Mouse (Mus musculus): ENCODE measurements around the gene Fut1. TPM values are rescaled to one million over a fixed set of nuclear protein-coding genes. Genes with fewer than 3 reads are reported as not detected.

Fut1 gene
- polyA plus RNA-seq, 1 experiment = not detected

GRCm38 (mm10) chr7:45616277-45616676, 812 bp upstream of the Fut1 start:
- WGBS = 54% methylated on average over 6 of the region's 6 CpGs
- Histone ChIP-seq H3K4me1 (ENCODE audit: control insufficient read depth, insufficient read depth, low read length) (no peaks in the 10 kb centered on the region), H3K4me3 (replicated peaks; ENCODE audit: control insufficient read depth, low read depth, low read length) (no peak overlapping the region), H3K27ac (ENCODE audit: control insufficient read depth, insufficient read depth, low read depth, low read length, poor library complexity) (no peak overlapping the region)
- TF ChIP-seq CTCF (IDR thresholded peaks at IDR 0.05; ENCODE audit: control insufficient read depth, insufficient read depth, low read length) = no peak
- TF ChIP-seq POLR2A (IDR thresholded peaks at IDR 0.05; ENCODE audit: borderline replicate concordance, control insufficient read depth, low read depth, low read length) = no peak

GRCm38 (mm10) chr7:45618316-45618715, 1.2 kb downstream of the Fut1 start:
- H3K4me3 ChIP-seq (replicated peaks; ENCODE audit: control insufficient read depth, low read depth, low read length) = no peak overlapping the region
- 72% methylated on average over 5 of the region's 5 CpGs for WGBS
- H3K27ac ChIP-seq (ENCODE audit: control insufficient read depth, insufficient read depth, low read depth, low read length, poor library complexity) = no peak overlapping the region
- H3K4me1 ChIP-seq (ENCODE audit: control insufficient read depth, insufficient read depth, low read length) = no peaks in the 10 kb centered on the region
- TF ChIP-seq CTCF (IDR thresholded peaks at IDR 0.05; ENCODE audit: control insufficient read depth, insufficient read depth, low read length) (no peak), POLR2A (IDR thresholded peaks at IDR 0.05; ENCODE audit: borderline replicate concordance, control insufficient read depth, low read depth, low read length) (no peak)

DNA sequence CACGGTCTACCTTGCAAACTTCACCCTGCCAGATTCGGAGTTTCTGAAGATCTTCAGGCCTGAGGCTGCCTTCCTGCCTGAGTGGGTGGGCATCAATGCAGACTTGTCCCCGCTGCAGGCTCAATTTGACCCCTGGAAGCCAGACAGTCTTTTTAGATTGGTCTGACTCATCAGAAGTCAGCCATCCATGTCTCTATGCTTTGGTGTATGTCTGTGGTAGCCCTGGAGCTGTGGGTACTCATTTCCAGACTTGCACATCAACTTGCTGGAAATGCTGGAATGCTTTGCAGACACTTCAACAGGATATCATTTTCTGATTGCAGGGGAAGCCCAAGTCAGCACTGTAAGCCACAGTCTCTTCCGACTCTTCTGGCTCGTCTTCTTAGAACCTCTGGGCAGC, 2.5 kb downstream of the Fut1 start:
- Histone ChIP-seq H3K4me1 (ENCODE audit: control insufficient read depth, insufficient read depth, low read length) (no peaks in the 10 kb centered on the region), H3K27ac (ENCODE audit: control insufficient read depth, insufficient read depth, low read depth, low read length, poor library complexity) (no peak overlapping the region), H3K4me3 (replicated peaks; ENCODE audit: control insufficient read depth, low read depth, low read length) (no peak overlapping the region)
- TF ChIP-seq POLR2A (IDR thresholded peaks at IDR 0.05; ENCODE audit: borderline replicate concordance, control insufficient read depth, low read depth, low read length) (no peak), CTCF (IDR thresholded peaks at IDR 0.05; ENCODE audit: control insufficient read depth, insufficient read depth, low read length) (no peak)
- 86% methylated on average over 5 of the region's 5 CpGs for WGBS

GRCm38 (mm10) chr7:45621443-45621842, 4.4 kb downstream of the Fut1 start, which contains the start of gene Izumo1:
TSS of gene Izumo1 (plus strand) at chr7:45621811.
- Histone ChIP-seq H3K27ac (ENCODE audit: control insufficient read depth, insufficient read depth, low read depth, low read length, poor library complexity) (no peak within 1 kb of the TSS), H3K4me1 (ENCODE audit: control insufficient read depth, insufficient read depth, low read length) (no peaks in the 10 kb centered on the region), H3K4me3 (replicated peaks; ENCODE audit: control insufficient read depth, low read depth, low read length) (no peak within 1 kb of the TSS)
- TF ChIP-seq POLR2A (IDR thresholded peaks at IDR 0.05; ENCODE audit: borderline replicate concordance, control insufficient read depth, low read depth, low read length) (no peak), CTCF (IDR thresholded peaks at IDR 0.05; ENCODE audit: control insufficient read depth, insufficient read depth, low read length) (no peak)
- WGBS = 43% methylated on average over 9 of the region's 9 CpGs

GRCm38 (mm10) chr7:45623507-45623906, 6.4 kb downstream of the Fut1 start:
- 89% methylated on average over 11 of the region's 11 CpGs for WGBS
- Histone ChIP-seq H3K4me1 (ENCODE audit: control insufficient read depth, insufficient read depth, low read length) (no peaks in the 10 kb centered on the region), H3K27ac (ENCODE audit: control insufficient read depth, insufficient read depth, low read depth, low read length, poor library complexity) (no peak overlapping the region), H3K4me3 (replicated peaks; ENCODE audit: control insufficient read depth, low read depth, low read length) (no peak overlapping the region)
- no peak for TF ChIP-seq POLR2A (IDR thresholded peaks at IDR 0.05; ENCODE audit: borderline replicate concordance, control insufficient read depth, low read depth, low read length)
- no peak for TF ChIP-seq CTCF (IDR thresholded peaks at IDR 0.05; ENCODE audit: control insufficient read depth, insufficient read depth, low read length)

GRCm38 (mm10) chr7:45624718-45625117, 7.6 kb downstream of the Fut1 start:
- Histone ChIP-seq H3K27ac (ENCODE audit: control insufficient read depth, insufficient read depth, low read depth, low read length, poor library complexity) (no peak overlapping the region), H3K4me3 (replicated peaks; ENCODE audit: control insufficient read depth, low read depth, low read length) (no peak overlapping the region), H3K4me1 (ENCODE audit: control insufficient read depth, insufficient read depth, low read length) (no peaks in the 10 kb centered on the region)
- 86% methylated on average over 3 of the region's 3 CpGs for WGBS
- TF ChIP-seq CTCF (IDR thresholded peaks at IDR 0.05; ENCODE audit: control insufficient read depth, insufficient read depth, low read length) = no peak
- TF ChIP-seq POLR2A (IDR thresholded peaks at IDR 0.05; ENCODE audit: borderline replicate concordance, control insufficient read depth, low read depth, low read length) = no peak

GRCm38 (mm10) chr7:45625481-45625880, 8.4 kb downstream of the Fut1 start:
- H3K4me1 ChIP-seq (ENCODE audit: control insufficient read depth, insufficient read depth, low read length) = no peaks in the 10 kb centered on the region
- 74% methylated on average over 8 of the region's 8 CpGs for WGBS
- no peak for TF ChIP-seq CTCF (IDR thresholded peaks at IDR 0.05; ENCODE audit: control insufficient read depth, insufficient read depth, low read length)
- no peak for TF ChIP-seq POLR2A (IDR thresholded peaks at IDR 0.05; ENCODE audit: borderline replicate concordance, control insufficient read depth, low read depth, low read length)
- no peak overlapping the region for H3K4me3 ChIP-seq (replicated peaks; ENCODE audit: control insufficient read depth, low read depth, low read length)
- H3K27ac ChIP-seq (ENCODE audit: control insufficient read depth, insufficient read depth, low read depth, low read length, poor library complexity) = no peak overlapping the region

DNA sequence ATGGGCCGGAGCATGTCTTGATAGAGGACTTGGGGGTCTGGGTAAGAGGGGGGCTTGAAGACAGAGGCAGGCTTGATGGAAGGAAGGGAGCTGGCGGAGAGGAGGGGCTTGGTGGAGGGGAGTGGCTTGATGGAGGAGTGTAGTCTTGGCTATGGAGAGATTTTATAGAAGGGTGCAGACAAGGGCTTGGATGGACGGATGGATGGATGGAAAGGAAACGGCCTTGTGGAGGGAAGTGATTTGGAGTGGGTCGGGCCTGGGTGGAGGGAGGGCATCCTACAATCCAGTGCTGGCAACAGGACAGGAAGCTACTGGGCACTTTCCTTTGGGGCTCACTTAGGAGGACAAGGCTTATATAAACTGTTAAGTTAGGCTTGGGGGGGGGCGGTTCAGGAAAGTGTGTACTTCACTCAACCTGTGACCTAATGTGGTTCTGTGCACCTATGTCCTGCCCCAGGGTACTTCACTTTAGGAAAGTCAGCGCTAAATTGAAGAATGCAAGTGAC, 9.5 kb downstream of the Fut1 start:
- TF ChIP-seq CTCF (IDR thresholded peaks at IDR 0.05; ENCODE audit: control insufficient read depth, insufficient read depth, low read length) (no peak), POLR2A (IDR thresholded peaks at IDR 0.05; ENCODE audit: borderline replicate concordance, control insufficient read depth, low read depth, low read length) (no peak)
- H3K4me1 ChIP-seq (ENCODE audit: control insufficient read depth, insufficient read depth, low read length) = no peaks in the 10 kb centered on the region
- no peak overlapping the region for H3K4me3 ChIP-seq (replicated peaks; ENCODE audit: control insufficient read depth, low read depth, low read length)
- 84% methylated on average over 7 of the region's 7 CpGs for WGBS
- no peak overlapping the region for H3K27ac ChIP-seq (ENCODE audit: control insufficient read depth, insufficient read depth, low read depth, low read length, poor library complexity)

- no peak within 1 kb of the TSS for H3K4me3 ChIP-seq (replicated peaks; ENCODE audit: control insufficient read depth, low read depth, low read length)
- 60% methylated on average over 9 of the region's 9 CpGs for WGBS
- no peaks in the 10 kb centered on the region for H3K4me1 ChIP-seq (ENCODE audit: control insufficient read depth, insufficient read depth, low read length)
- TF ChIP-seq CTCF (IDR thresholded peaks at IDR 0.05; ENCODE audit: control insufficient read depth, insufficient read depth, low read length) = no peak
- no peak for TF ChIP-seq POLR2A (IDR thresholded peaks at IDR 0.05; ENCODE audit: borderline replicate concordance, control insufficient read depth, low read depth, low read length)
- peak within 1 kb of the TSS; percentile 24; the same call in 1 of the 2 replicates for H3K27ac ChIP-seq (ENCODE audit: control insufficient read depth, insufficient read depth, low read depth, low read length, poor library complexity)
Observed at GRCm38 (mm10) chr7:45627261-45627660, 10.2 kb downstream of the Fut1 start, which contains the start of gene Rasip1. TSS of gene Rasip1 (plus strand) at chr7:45627488.

All from bone marrow, adult 2 months (tissue).